Mouse (Mus musculus): Measurements from ENCODE around the gene Rnase1. TPM values are rescaled to one million over a fixed set of nuclear protein-coding genes. Genes with fewer than 3 reads are reported as not detected.

Gene Rnase1
- not detected for polyA plus RNA-seq (2014; fragmentation: Illumina TruSeq; extraction: RNeasy Lipid Tissue Mini Kit (QIAGEN cat#74804); ENCODE audit: low read depth, low replicate concordance)

DNA sequence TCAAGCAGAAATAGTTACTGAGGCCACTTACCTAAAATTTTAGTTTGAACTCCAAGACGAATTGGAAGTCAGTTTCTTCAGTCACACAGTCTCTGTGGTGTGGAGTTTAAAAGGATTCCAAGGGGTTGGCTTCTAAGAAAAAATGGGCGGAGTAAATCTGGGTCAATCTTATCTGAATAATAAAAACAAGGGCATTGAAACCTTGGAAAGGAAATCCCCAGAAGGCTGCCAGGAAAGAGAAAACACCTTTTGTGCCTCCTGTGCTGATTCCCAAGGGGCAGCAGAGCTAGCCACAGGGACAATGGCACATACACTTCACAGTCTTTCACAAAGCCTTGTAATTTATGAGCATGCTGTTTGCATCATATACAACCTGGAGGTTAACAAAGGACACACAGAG, at the start of gene Rnase1:
Gene Rnase1 (minus strand): TSS at position 101 of the 400 bp plus-strand sequence.

DNA sequence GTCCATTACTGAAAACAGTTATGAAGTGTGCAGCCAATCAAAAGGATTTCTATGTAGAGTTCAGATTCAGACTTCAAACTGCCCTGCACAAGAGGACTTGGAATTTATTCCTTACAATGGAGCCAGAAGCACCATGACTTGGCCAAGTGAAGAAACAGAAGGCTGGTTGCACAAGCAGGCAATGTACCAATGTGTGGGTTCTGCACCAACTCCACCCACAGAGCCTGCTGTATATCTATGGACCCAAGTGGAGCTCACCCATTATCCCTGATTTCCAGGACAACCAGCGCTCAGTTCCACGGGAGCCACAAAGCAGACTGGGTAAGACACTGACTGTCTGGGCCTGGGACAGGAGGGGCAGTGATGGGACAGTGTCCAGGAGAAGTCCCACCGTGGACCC, 15.4 kb upstream of the Rnase1 start, which contains the start of gene Rnase2b:
Gene Rnase2b (plus strand): TSS at position 285 of the 400 bp plus-strand sequence.

DNA sequence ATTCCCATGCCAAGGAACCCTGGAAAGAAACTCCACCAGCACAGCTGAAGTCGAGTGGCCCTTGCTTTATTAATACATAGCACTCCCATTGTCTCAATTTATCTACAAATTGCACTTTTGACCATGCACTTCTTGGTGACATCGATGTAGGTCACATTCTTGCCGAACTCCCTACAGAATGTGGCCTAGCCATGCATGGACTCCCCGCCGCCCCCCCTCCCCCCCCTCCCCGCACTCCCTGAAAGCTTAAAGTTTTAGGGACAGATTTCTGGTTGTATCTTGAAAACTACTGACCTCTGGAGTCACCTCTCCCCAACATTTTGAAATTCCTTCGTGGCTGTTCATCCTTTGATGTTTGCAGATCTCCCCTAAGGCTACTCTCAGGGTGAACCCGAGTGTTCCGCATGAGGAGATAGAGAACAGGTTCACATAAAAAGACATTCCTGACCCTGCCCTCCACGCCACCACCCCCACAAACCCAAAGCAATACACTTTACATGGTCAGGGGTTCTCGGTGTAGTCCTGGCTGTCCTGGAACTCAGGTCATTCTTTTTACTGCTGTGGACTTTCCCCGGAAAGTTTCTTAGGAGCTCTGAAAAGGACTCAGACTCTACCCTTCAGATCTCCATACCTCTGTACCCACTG, 32.5 kb downstream of the Rnase1 start, which contains the start of gene Eddm3b:
Gene Eddm3b (plus strand): TSS at position 511 of the 645 bp plus-strand sequence.

Other genes starting within 250 kb of the Rnase1 start
- 0.06 TPM for gene Klhl33, start 249.3 kb downstream of the Rnase1 start, polyA plus RNA-seq (2014; fragmentation: Illumina TruSeq; extraction: RNeasy Lipid Tissue Mini Kit (QIAGEN cat#74804); ENCODE audit: low read depth, low replicate concordance)
- 12.3 TPM for gene Osgep, start 221.9 kb downstream of the Rnase1 start, polyA plus RNA-seq (2014; fragmentation: Illumina TruSeq; extraction: RNeasy Lipid Tissue Mini Kit (QIAGEN cat#74804); ENCODE audit: low read depth, low replicate concordance)
- gene Apex1, start 221.8 kb downstream of the Rnase1 start, polyA plus RNA-seq (2014; fragmentation: Illumina TruSeq; extraction: RNeasy Lipid Tissue Mini Kit (QIAGEN cat#74804); ENCODE audit: low read depth, low replicate concordance): 20.7 TPM
- gene Pip4p1, start 215.9 kb downstream of the Rnase1 start, polyA plus RNA-seq (2014; fragmentation: Illumina TruSeq; extraction: RNeasy Lipid Tissue Mini Kit (QIAGEN cat#74804); ENCODE audit: low read depth, low replicate concordance): 17.5 TPM
- 6.9 TPM for gene Pnp, start 215.7 kb downstream of the Rnase1 start, polyA plus RNA-seq (2014; fragmentation: Illumina TruSeq; extraction: RNeasy Lipid Tissue Mini Kit (QIAGEN cat#74804); ENCODE audit: low read depth, low replicate concordance)
- not detected for gene Gm49342, start 202.3 kb downstream of the Rnase1 start, polyA plus RNA-seq (2014; fragmentation: Illumina TruSeq; extraction: RNeasy Lipid Tissue Mini Kit (QIAGEN cat#74804); ENCODE audit: low read depth, low replicate concordance)
- 5.4 TPM for gene Pnp2, start 190.8 kb downstream of the Rnase1 start, polyA plus RNA-seq (2014; fragmentation: Illumina TruSeq; extraction: RNeasy Lipid Tissue Mini Kit (QIAGEN cat#74804); ENCODE audit: low read depth, low replicate concordance)
- gene Rnase10, start 139.0 kb downstream of the Rnase1 start, polyA plus RNA-seq (2014; fragmentation: Illumina TruSeq; extraction: RNeasy Lipid Tissue Mini Kit (QIAGEN cat#74804); ENCODE audit: low read depth, low replicate concordance): 8.1 TPM
- gene Rnase9, start 104.9 kb downstream of the Rnase1 start, polyA plus RNA-seq (2014; fragmentation: Illumina TruSeq; extraction: RNeasy Lipid Tissue Mini Kit (QIAGEN cat#74804); ENCODE audit: low read depth, low replicate concordance): 2.0 TPM
- gene Rnase11, start 96.6 kb downstream of the Rnase1 start, polyA plus RNA-seq (2014; fragmentation: Illumina TruSeq; extraction: RNeasy Lipid Tissue Mini Kit (QIAGEN cat#74804); ENCODE audit: low read depth, low replicate concordance): 0.34 TPM
- 1.3 TPM for gene Rnase12, start 89.1 kb downstream of the Rnase1 start, polyA plus RNA-seq (2014; fragmentation: Illumina TruSeq; extraction: RNeasy Lipid Tissue Mini Kit (QIAGEN cat#74804); ENCODE audit: low read depth, low replicate concordance)
- gene Olfr750, start 72.3 kb downstream of the Rnase1 start, polyA plus RNA-seq (2014; fragmentation: Illumina TruSeq; extraction: RNeasy Lipid Tissue Mini Kit (QIAGEN cat#74804); ENCODE audit: low read depth, low replicate concordance): 0.29 TPM
- 18.4 TPM for gene Rnase4, start 55.7 kb downstream of the Rnase1 start, polyA plus RNA-seq (2014; fragmentation: Illumina TruSeq; extraction: RNeasy Lipid Tissue Mini Kit (QIAGEN cat#74804); ENCODE audit: low read depth, low replicate concordance)
- gene Ang, start 55.6 kb downstream of the Rnase1 start, polyA plus RNA-seq (2014; fragmentation: Illumina TruSeq; extraction: RNeasy Lipid Tissue Mini Kit (QIAGEN cat#74804); ENCODE audit: low read depth, low replicate concordance): 0.56 TPM
- gene Eddm3b, start 32.4 kb downstream of the Rnase1 start, polyA plus RNA-seq (2014; fragmentation: Illumina TruSeq; extraction: RNeasy Lipid Tissue Mini Kit (QIAGEN cat#74804); ENCODE audit: low read depth, low replicate concordance): 0.88 TPM
- 0.80 TPM for gene Rnase6, start 22.9 kb downstream of the Rnase1 start, polyA plus RNA-seq (2014; fragmentation: Illumina TruSeq; extraction: RNeasy Lipid Tissue Mini Kit (QIAGEN cat#74804); ENCODE audit: low read depth, low replicate concordance)
- gene Rnase2b, start 15.5 kb upstream of the Rnase1 start, polyA plus RNA-seq (2014; fragmentation: Illumina TruSeq; extraction: RNeasy Lipid Tissue Mini Kit (QIAGEN cat#74804); ENCODE audit: low read depth, low replicate concordance): not detected
- not detected for gene Ang2, start 52.4 kb upstream of the Rnase1 start, polyA plus RNA-seq (2014; fragmentation: Illumina TruSeq; extraction: RNeasy Lipid Tissue Mini Kit (QIAGEN cat#74804); ENCODE audit: low read depth, low replicate concordance)
- not detected for gene Ear14, start 56.6 kb upstream of the Rnase1 start, polyA plus RNA-seq (2014; fragmentation: Illumina TruSeq; extraction: RNeasy Lipid Tissue Mini Kit (QIAGEN cat#74804); ENCODE audit: low read depth, low replicate concordance)
- not detected for gene Rnase2a, start 109.3 kb upstream of the Rnase1 start, polyA plus RNA-seq (2014; fragmentation: Illumina TruSeq; extraction: RNeasy Lipid Tissue Mini Kit (QIAGEN cat#74804); ENCODE audit: low read depth, low replicate concordance)
- not detected for gene Gm7247, start 215.0 kb upstream of the Rnase1 start, polyA plus RNA-seq (2014; fragmentation: Illumina TruSeq; extraction: RNeasy Lipid Tissue Mini Kit (QIAGEN cat#74804); ENCODE audit: low read depth, low replicate concordance)